Mouse (Mus musculus) intestine, embryonic 15.5 days (tissue): ENCODE measurements around the gene Slc44a2. TPM values are rescaled to one million over a fixed set of nuclear protein-coding genes. Genes with fewer than 3 reads are reported as not detected.
"Not testable (repeated sequence)": the region's sequence is repeated elsewhere in the genome, so short reads cannot be mapped to it uniquely, and the experiment has no call there.

ENCODE experiments used
- ATAC-seq: fragments of 200-750 bp; cut with Nextera tagmentation; 2 replicates; pipeline ENCODE4 v1.8.0; 2017; ENCODE audit warnings: moderate TSS enrichment, moderate library complexity
- H3K27ac ChIP-seq: fragments of 300-500 bp; sonication (generic); 2 replicates; pipeline ENCODE4 v1.5.1; 2015; ENCODE audit warnings: mild to moderate bottlenecking, inconsistent platforms
- H3K27me3 ChIP-seq: fragments of 300-500 bp; sonication (generic); replicated peaks from 2 replicates; pipeline ENCODE4 v1.6.1; 2015; ENCODE audit warnings: inconsistent platforms
- H3K36me3 ChIP-seq: fragments of 300-500 bp; sonication (generic); 2 replicates; pipeline ENCODE4 v1.6.1; 2015; ENCODE audit warnings: inconsistent platforms
- H3K4me1 ChIP-seq: fragments of 300-500 bp; sonication (generic); replicated peaks from 2 replicates; pipeline ENCODE4 v1.6.1; 2015; ENCODE audit warnings: inconsistent platforms
- H3K4me2 ChIP-seq: fragments of 300-500 bp; sonication (generic); replicated peaks from 2 replicates; pipeline ENCODE4 v1.6.1; 2015; ENCODE audit warnings: mild to moderate bottlenecking, inconsistent platforms
- H3K4me3 ChIP-seq: fragments of 300-500 bp; sonication (generic); replicated peaks from 2 replicates; pipeline ENCODE4 v1.5.1; 2015; ENCODE audit warnings: inconsistent platforms
- H3K9ac ChIP-seq: fragments of 300-500 bp; sonication (generic); 2 replicates; pipeline ENCODE4 v1.6.1; 2015; ENCODE audit warnings: inconsistent platforms
- H3K9me3 ChIP-seq: fragments of 300-500 bp; sonication (generic); 2 replicates; pipeline ENCODE4 v1.6.1; 2016; ENCODE audit warnings: inconsistent platforms
- WGBS: fragments of 180-500 bp; shearing (Covaris S2); methylation state at CpG from one replicate; pipeline ENCODE4 v1.1.7; 2015; 5-methylcytosine and 5-hydroxymethylcytosine counted together
- polyA plus RNA-seq: library from polyadenylated mRNA; unstranded; fragments of >200 nt; fragmentation: Nextera tagmentation; extraction: Ambion mirVana; gene quantifications from 2 replicates; pipeline ENCODE4 v1.2.1, GENCODE M21; 2015

Slc44a2 gene
- polyA plus RNA-seq, 1 experiment from 2014 or later: 52.0 TPM

GRCm38 (mm10) chr9:21312134-21312533, 8.4 kb upstream of the Slc44a2 start, which contains the start of gene Ap1m2:
Ap1m2 (minus strand) TSS chr9:21312337.
- Histone ChIP-seq H3K27ac (no peak within 1 kb of the TSS), H3K9ac (peak within 1 kb of the TSS; percentile 54), H3K9me3 (no peaks in the 10 kb centered on the region), H3K4me3 (peak within 1 kb of the TSS; percentile 48), H3K36me3 (no peaks in the 10 kb centered on the region), H3K27me3 (peaks cover 5% of the 10 kb centered on the region), H3K4me2 (peak within 1 kb of the TSS; percentile 55), H3K4me1 (no peaks in the 10 kb centered on the region)
- peak; percentile 79 for ATAC-seq
- 7% methylated on average over 35 of the region's 35 CpGs for WGBS

- no peaks in the 10 kb centered on the region for H3K9me3 ChIP-seq
- H3K4me1 ChIP-seq: no peaks in the 10 kb centered on the region
- H3K4me2 ChIP-seq: no peak overlapping the region
- no peak overlapping the region for H3K4me3 ChIP-seq
- peak; percentile 68 for ATAC-seq
- no peak overlapping the region for H3K9ac ChIP-seq
- 8% methylated on average over 11 of the region's 11 CpGs for WGBS
- peaks cover 5% of the 10 kb centered on the region for H3K27me3 ChIP-seq
- H3K27ac ChIP-seq: no peak overlapping the region
- no peaks in the 10 kb centered on the region for H3K36me3 ChIP-seq
Observed at GRCm38 (mm10) chr9:21313394-21313793, 7.1 kb upstream of the Slc44a2 start.

- Histone ChIP-seq H3K27me3 (peaks cover 5% of the 10 kb centered on the region), H3K36me3 (no peaks in the 10 kb centered on the region), H3K9ac (no peak overlapping the region), H3K27ac (no peak overlapping the region), H3K4me1 (no peaks in the 10 kb centered on the region), H3K4me3 (no peak overlapping the region), H3K4me2 (no peak overlapping the region), H3K9me3 (no peaks in the 10 kb centered on the region)
- WGBS: 90% methylated on average over 9 of the region's 9 CpGs
- ATAC-seq: no peak
Observed at GRCm38 (mm10) chr9:21314367-21315140, 5.9 kb upstream of the Slc44a2 start.

GRCm38 (mm10) chr9:21315421-21315820, 5.1 kb upstream of the Slc44a2 start:
- Histone ChIP-seq H3K4me2 (no peak overlapping the region), H3K4me3 (no peak overlapping the region), H3K9ac (no peak overlapping the region), H3K27ac (no peak overlapping the region), H3K36me3 (no peaks in the 10 kb centered on the region), H3K4me1 (peaks cover 3% of the 10 kb centered on the region; the same call in 1 of the 2 replicates), H3K9me3 (no peaks in the 10 kb centered on the region), H3K27me3 (peaks cover 5% of the 10 kb centered on the region)
- WGBS: 59% methylated on average over 5 of the region's 5 CpGs
- no peak for ATAC-seq

- peaks cover 10% of the 10 kb centered on the region for H3K4me1 ChIP-seq
- no peak for ATAC-seq
- H3K36me3 ChIP-seq: no peaks in the 10 kb centered on the region
- peaks cover 5% of the 10 kb centered on the region for H3K27me3 ChIP-seq
- no peak overlapping the region for H3K27ac ChIP-seq
- 76% methylated on average over 7 of the region's 7 CpGs for WGBS
- H3K9ac ChIP-seq: no peak overlapping the region
- no peak overlapping the region for H3K4me2 ChIP-seq
- no peaks in the 10 kb centered on the region for H3K9me3 ChIP-seq
- H3K4me3 ChIP-seq: no peak overlapping the region
Observed at GRCm38 (mm10) chr9:21316696-21317095, 3.8 kb upstream of the Slc44a2 start.

- no peak for ATAC-seq
- peaks cover 15% of the 10 kb centered on the region for H3K4me1 ChIP-seq
- no peak overlapping the region for H3K4me3 ChIP-seq
- H3K27ac ChIP-seq: no peak overlapping the region
- no peaks in the 10 kb centered on the region for H3K9me3 ChIP-seq
- H3K27me3 ChIP-seq: no peaks in the 10 kb centered on the region
- 86% methylated on average over 6 of the region's 6 CpGs for WGBS
- H3K9ac ChIP-seq: no peak overlapping the region
- H3K4me2 ChIP-seq: no peak overlapping the region
- H3K36me3 ChIP-seq: no peaks in the 10 kb centered on the region
Observed at GRCm38 (mm10) chr9:21318792-21319191, 1.7 kb upstream of the Slc44a2 start.

- Histone ChIP-seq H3K4me2 (no peak overlapping the region), H3K27me3 (no peaks in the 10 kb centered on the region), H3K4me1 (peaks cover 15% of the 10 kb centered on the region), H3K9me3 (no peaks in the 10 kb centered on the region), H3K36me3 (no peaks in the 10 kb centered on the region), H3K27ac (no peak overlapping the region), H3K4me3 (no peak overlapping the region), H3K9ac (no peak overlapping the region)
- no peak for ATAC-seq
- WGBS: 92% methylated on average over 4 of the region's 4 CpGs
Observed at GRCm38 (mm10) chr9:21319503-21319902, 995 bp upstream of the Slc44a2 start.

GRCm38 (mm10) chr9:21320280-21320618, 249 bp upstream of the Slc44a2 start:
- no peaks in the 10 kb centered on the region for H3K36me3 ChIP-seq
- peak overlapping the region; percentile 65 for H3K4me3 ChIP-seq
- 18% methylated on average over 4 of the region's 4 CpGs for WGBS
- H3K9ac ChIP-seq: peak overlapping the region; percentile 77; the same call in 1 of the 2 replicates
- H3K4me2 ChIP-seq: peak overlapping the region; percentile 85
- no peak overlapping the region for H3K27ac ChIP-seq
- peaks cover 15% of the 10 kb centered on the region for H3K4me1 ChIP-seq
- peak; percentile 65 for ATAC-seq
- H3K9me3 ChIP-seq: no peaks in the 10 kb centered on the region
- H3K27me3 ChIP-seq: no peaks in the 10 kb centered on the region

GRCm38 (mm10) chr9:21321513-21321835, 976 bp downstream of the Slc44a2 start:
- Histone ChIP-seq H3K36me3 (no peaks in the 10 kb centered on the region), H3K27ac (no peak overlapping the region), H3K4me3 (peak overlapping the region; percentile 65), H3K4me1 (peaks cover 15% of the 10 kb centered on the region), H3K27me3 (no peaks in the 10 kb centered on the region), H3K9me3 (no peaks in the 10 kb centered on the region), H3K9ac (peak overlapping the region; percentile 77), H3K4me2 (peak overlapping the region; percentile 85)
- WGBS: 10% methylated on average over 6 of the region's 6 CpGs
- ATAC-seq: peak; percentile 24; the same call in 1 of the 2 replicates

- Histone ChIP-seq H3K4me3 (no peak overlapping the region), H3K27ac (no peak overlapping the region)
- 82% methylated on average over 19 of the region's 19 CpGs for WGBS
Observed at GRCm38 (mm10) chr9:21322211-21322916, 1.9 kb downstream of the Slc44a2 start.

GRCm38 (mm10) chr9:21322917-21323297, 2.4 kb downstream of the Slc44a2 start:
- not testable (repeated sequence) for H3K4me2 ChIP-seq, H3K9me3 ChIP-seq, H3K9ac ChIP-seq, H3K4me3 ChIP-seq, H3K27me3 ChIP-seq, ATAC-seq, H3K27ac ChIP-seq, H3K36me3 ChIP-seq
- WGBS: 85% methylated on average over 8 of the region's 8 CpGs
- H3K4me1 ChIP-seq: peaks cover 15% of the 10 kb centered on the region

More at GRCm38 (mm10) chr9:21322211-21322916, 1.9 kb downstream of the Slc44a2 start:
- Histone ChIP-seq H3K36me3 (no peaks in the 10 kb centered on the region), H3K9me3 (no peaks in the 10 kb centered on the region), H3K27me3 (no peaks in the 10 kb centered on the region), H3K4me2 (peak overlapping the region; percentile 85), H3K9ac (no peak overlapping the region), H3K4me1 (peaks cover 15% of the 10 kb centered on the region)
- no peak for ATAC-seq

- Histone ChIP-seq H3K36me3 (no peaks in the 10 kb centered on the region), H3K9me3 (no peaks in the 10 kb centered on the region), H3K27ac (no peak overlapping the region), H3K4me3 (no peak overlapping the region), H3K9ac (no peak overlapping the region), H3K27me3 (no peaks in the 10 kb centered on the region), H3K4me2 (no peak overlapping the region), H3K4me1 (peaks cover 15% of the 10 kb centered on the region)
- WGBS: 89% methylated on average over 11 of the region's 11 CpGs
- no peak for ATAC-seq
Observed at GRCm38 (mm10) chr9:21324269-21324668, 3.8 kb downstream of the Slc44a2 start.
